Mouse (Mus musculus) megakaryocyte, embryonic 14.5 days (primary cell): ENCODE measurements at regions not wholly inside any gene's neighbourhood (a gene's known extent, or its start where the extent isn't known, plus 50 kb on each side); places are given as distances from the start of the nearest gene placed in this dataset.

Experiments used
- FLI1 ChIP-seq: IDR thresholded peaks from 2 replicates; pipeline ENCODE4 v1.6.1; 2012; ENCODE audit warnings: low read length, inconsistent platforms, mixed read lengths
- GATA1 ChIP-seq: IDR thresholded peaks from 3 replicates; pipeline ENCODE4 v1.6.1; 2012; ENCODE audit warnings: mixed read lengths, low read length, inconsistent platforms, borderline replicate concordance

DNA sequence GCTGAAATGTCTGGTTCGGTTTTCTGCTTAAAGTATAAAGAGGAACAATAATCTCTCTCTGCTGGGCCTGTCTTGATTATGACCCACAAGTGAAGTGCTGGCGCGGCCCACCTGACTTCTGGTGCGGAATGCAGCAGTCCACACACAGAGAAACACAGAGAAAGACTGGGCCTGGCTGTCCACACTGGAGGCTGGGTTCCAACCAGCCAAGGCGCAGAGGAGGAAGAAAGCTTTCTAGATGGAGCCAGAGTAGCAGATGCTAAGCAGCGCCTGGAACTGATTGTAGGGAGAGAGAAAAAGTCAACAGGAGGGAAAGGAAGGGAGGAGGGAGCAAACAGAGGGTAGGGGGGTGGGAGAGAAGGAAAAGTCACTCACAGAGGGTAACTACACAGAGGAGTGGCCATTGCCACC, 208.4 kb upstream of the Serp2 start:
- no peak for TF ChIP-seq GATA1
- TF ChIP-seq FLI1 = no peak
